Mouse (Mus musculus): ENCODE results near the gene Mdm2. TPM values are rescaled to one million over a fixed set of nuclear protein-coding genes. Genes with fewer than 3 reads are reported as not detected.

Mdm2 gene
- polyA plus RNA-seq, 2 experiments: 32.9 to 59.9 TPM

GRCm38 (mm10) chr10:117708856-117709255, 1.7 kb downstream of the Mdm2 start:
- Histone ChIP-seq H3K4me2 (replicated peaks; ENCODE audit: low read depth, low read length, severe bottlenecking) (peak overlapping the region; percentile 54), H3K36me3 (ENCODE audit: control insufficient read depth, insufficient read depth, low read length) (peaks cover 32% of the 10 kb centered on the region)
- WGBS: 87% methylated on average over 9 of the region's 9 CpGs

DNA sequence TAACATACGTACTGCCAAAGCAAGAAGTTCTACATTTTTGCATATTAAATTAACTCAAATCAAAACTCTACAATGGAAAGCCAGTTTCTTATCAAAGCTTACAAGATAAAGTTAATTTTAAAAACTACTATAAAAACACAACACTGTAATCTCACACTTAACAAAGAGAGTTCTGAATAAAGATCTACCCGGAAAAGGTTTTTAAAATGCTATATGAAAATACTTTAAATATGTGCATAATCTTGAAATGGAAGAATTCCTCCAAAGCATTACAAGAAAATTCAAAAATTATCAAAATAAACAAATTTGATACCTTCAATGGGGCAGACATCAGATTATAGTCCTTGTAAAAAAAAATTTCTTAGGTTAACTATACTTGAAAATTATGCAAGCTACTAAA, 2.2 kb downstream of the Mdm2 start:
- Histone ChIP-seq H3K36me3 (ENCODE audit: control insufficient read depth, insufficient read depth, low read length) (peaks cover 37% of the 10 kb centered on the region), H3K4me2 (replicated peaks; ENCODE audit: low read depth, low read length, severe bottlenecking) (peak overlapping the region; percentile 54; the same call in 1 of the 2 replicates), H3K4me3 (replicated peaks; ENCODE audit: low read length) (no peak overlapping the region), H3K9me3 (ENCODE audit: control insufficient read depth, low read length) (no peaks in the 10 kb centered on the region), H3K9ac (ENCODE audit: low read depth, low read length, severe bottlenecking) (no peak overlapping the region), H3K27ac (replicated peaks; ENCODE audit: low read depth, low read length) (no peak overlapping the region), H3K27me3 (ENCODE audit: control insufficient read depth, insufficient read depth, low read length) (no peaks in the 10 kb centered on the region), H3K4me1 (ENCODE audit: control insufficient read depth, insufficient read depth, low read length) (peaks cover 8% of the 10 kb centered on the region)
- no peak for DNase-seq (ENCODE audit: low spot score)
- no peak for TF ChIP-seq POLR2A (IDR thresholded peaks at IDR 0.05; ENCODE audit: borderline replicate concordance, extremely low read depth, insufficient read depth, insufficient read length)
- WGBS: 95% methylated on average over 2 of the region's 2 CpGs
- no peak for ATAC-seq (ENCODE audit: low FRiP score, low read depth)

More at GRCm38 (mm10) chr10:117708856-117709255, 1.7 kb downstream of the Mdm2 start:
- TF ChIP-seq POLR2A (IDR thresholded peaks at IDR 0.05; ENCODE audit: borderline replicate concordance, extremely low read depth, insufficient read depth, insufficient read length): no peak
- DNase-seq (ENCODE audit: low spot score) (no peak), ATAC-seq (ENCODE audit: low FRiP score, low read depth) (no peak)
- Histone ChIP-seq H3K9ac (ENCODE audit: low read depth, low read length, severe bottlenecking) (no peak overlapping the region), H3K27ac (replicated peaks; ENCODE audit: low read depth, low read length) (no peak overlapping the region), H3K4me1 (ENCODE audit: control insufficient read depth, insufficient read depth, low read length) (peaks cover 8% of the 10 kb centered on the region), H3K4me3 (replicated peaks; ENCODE audit: low read length) (peak overlapping the region; percentile 98), H3K9me3 (ENCODE audit: control insufficient read depth, low read length) (no peaks in the 10 kb centered on the region), H3K27me3 (ENCODE audit: control insufficient read depth, insufficient read depth, low read length) (no peaks in the 10 kb centered on the region)

DNA sequence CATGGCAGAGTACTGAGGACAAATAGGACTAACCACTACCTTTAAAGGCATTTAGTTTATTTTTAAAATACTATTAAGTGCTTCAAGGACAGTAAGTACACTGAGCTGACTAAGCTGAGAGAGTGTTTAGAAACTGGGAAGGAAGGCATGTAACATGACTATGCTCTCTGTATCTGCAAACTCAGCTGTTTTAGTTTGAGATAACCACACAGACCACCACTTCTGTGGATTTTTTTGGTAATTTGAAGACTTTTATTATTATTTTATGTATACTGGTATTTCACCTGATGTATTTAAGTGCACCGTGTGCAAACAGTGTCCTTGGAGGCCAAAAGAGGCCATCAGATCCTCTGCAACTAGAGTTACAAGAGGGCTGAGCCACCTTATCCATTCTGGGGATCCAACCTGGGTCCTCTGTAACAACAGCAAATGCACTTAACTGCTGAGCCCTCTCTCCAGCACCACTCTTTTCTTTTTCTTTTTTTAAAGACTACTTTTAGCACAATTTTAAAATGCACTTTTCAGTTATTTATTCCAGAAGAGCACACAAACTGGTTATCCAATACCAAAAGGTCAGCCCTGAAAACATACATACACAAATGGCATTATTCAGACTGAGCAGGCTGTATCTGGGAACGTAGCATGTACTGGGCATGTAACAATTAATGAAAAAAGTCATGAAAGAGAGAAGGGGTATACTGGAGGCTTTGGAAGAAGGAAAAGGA, 3.3 kb downstream of the Mdm2 start:
- H3K36me3 ChIP-seq (ENCODE audit: control insufficient read depth, insufficient read depth, low read length): peaks cover 47% of the 10 kb centered on the region
- ATAC-seq (ENCODE audit: low FRiP score, low read depth): no peak
- TF ChIP-seq POLR2A (IDR thresholded peaks at IDR 0.05; ENCODE audit: borderline replicate concordance, extremely low read depth, insufficient read depth, insufficient read length): no peak

DNA sequence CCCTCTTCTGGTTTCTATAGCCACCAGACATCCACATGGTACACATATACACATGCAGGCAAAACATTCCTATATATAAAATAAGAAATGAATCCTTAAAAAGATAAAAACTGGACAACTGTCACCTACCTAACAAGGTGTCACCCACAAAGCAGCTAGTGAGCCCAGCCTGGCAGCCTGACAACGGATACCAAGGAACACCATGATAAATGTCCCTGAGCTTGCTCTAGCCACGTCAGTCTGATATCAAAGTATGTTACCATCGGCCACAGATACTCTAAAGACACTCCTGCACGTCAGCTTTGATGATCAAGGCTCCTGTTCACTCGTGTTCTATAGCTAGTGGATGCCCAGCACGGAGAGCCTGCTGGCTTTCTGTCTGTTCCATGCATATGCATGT, 4.1 kb downstream of the Mdm2 start:
- Histone ChIP-seq H3K36me3 (ENCODE audit: control insufficient read depth, insufficient read depth, low read length) (peaks cover 55% of the 10 kb centered on the region), H3K4me1 (ENCODE audit: control insufficient read depth, insufficient read depth, low read length) (peaks cover 8% of the 10 kb centered on the region), H3K27ac (replicated peaks; ENCODE audit: low read depth, low read length) (no peak overlapping the region), H3K9me3 (ENCODE audit: control insufficient read depth, low read length) (no peaks in the 10 kb centered on the region), H3K4me2 (replicated peaks; ENCODE audit: low read depth, low read length, severe bottlenecking) (no peak overlapping the region), H3K9ac (ENCODE audit: low read depth, low read length, severe bottlenecking) (no peak overlapping the region), H3K4me3 (replicated peaks; ENCODE audit: low read length) (no peak overlapping the region), H3K27me3 (ENCODE audit: control insufficient read depth, insufficient read depth, low read length) (no peaks in the 10 kb centered on the region)
- no peak for ATAC-seq (ENCODE audit: low FRiP score, low read depth)
- 91% methylated on average over 6 of the region's 6 CpGs for WGBS
- TF ChIP-seq POLR2A (IDR thresholded peaks at IDR 0.05; ENCODE audit: borderline replicate concordance, extremely low read depth, insufficient read depth, insufficient read length): no peak
- no peak for DNase-seq (ENCODE audit: low spot score)

More for the DNA sequence above, 3.3 kb downstream of the Mdm2 start:
- WGBS: 85% methylated on average over 2 of the region's 2 CpGs
- no peak for DNase-seq (ENCODE audit: low spot score)
- Histone ChIP-seq H3K4me2 (replicated peaks; ENCODE audit: low read depth, low read length, severe bottlenecking) (no peak overlapping the region), H3K4me1 (ENCODE audit: control insufficient read depth, insufficient read depth, low read length) (peaks cover 8% of the 10 kb centered on the region), H3K4me3 (replicated peaks; ENCODE audit: low read length) (no peak overlapping the region), H3K27ac (replicated peaks; ENCODE audit: low read depth, low read length) (no peak overlapping the region), H3K9ac (ENCODE audit: low read depth, low read length, severe bottlenecking) (no peak overlapping the region), H3K9me3 (ENCODE audit: control insufficient read depth, low read length) (no peaks in the 10 kb centered on the region), H3K27me3 (ENCODE audit: control insufficient read depth, insufficient read depth, low read length) (no peaks in the 10 kb centered on the region)

DNA sequence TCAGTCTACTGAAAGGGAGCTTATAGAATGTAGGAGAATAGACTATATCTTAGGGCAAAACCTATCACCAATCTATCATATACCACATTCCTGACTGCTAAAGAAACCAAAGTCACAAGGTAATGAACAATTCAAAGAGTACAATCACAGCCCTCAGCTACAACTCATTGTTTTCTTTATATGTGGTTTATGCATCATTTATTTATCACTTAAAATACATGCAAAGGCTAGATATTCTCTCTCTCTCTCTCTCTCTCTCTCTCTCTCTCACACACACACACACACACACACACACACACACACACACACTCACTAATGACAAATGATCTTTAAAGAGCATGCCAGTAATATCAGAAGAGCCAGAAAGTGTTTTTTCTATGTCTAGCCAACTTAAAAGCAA, 4.8 kb downstream of the Mdm2 start:
- ATAC-seq (ENCODE audit: low FRiP score, low read depth): no peak
- no peaks in the 10 kb centered on the region for H3K9me3 ChIP-seq (ENCODE audit: control insufficient read depth, low read length)
- peaks cover 59% of the 10 kb centered on the region for H3K36me3 ChIP-seq (ENCODE audit: control insufficient read depth, insufficient read depth, low read length)
- H3K9ac ChIP-seq (ENCODE audit: low read depth, low read length, severe bottlenecking): no peak overlapping the region
- no peak overlapping the region for H3K4me2 ChIP-seq (replicated peaks; ENCODE audit: low read depth, low read length, severe bottlenecking)
- no peak for DNase-seq (ENCODE audit: low spot score)
- H3K4me1 ChIP-seq (ENCODE audit: control insufficient read depth, insufficient read depth, low read length): peaks cover 4% of the 10 kb centered on the region
- no peaks in the 10 kb centered on the region for H3K27me3 ChIP-seq (ENCODE audit: control insufficient read depth, insufficient read depth, low read length)
- no peak overlapping the region for H3K27ac ChIP-seq (replicated peaks; ENCODE audit: low read depth, low read length)
- no peak for TF ChIP-seq POLR2A (IDR thresholded peaks at IDR 0.05; ENCODE audit: borderline replicate concordance, extremely low read depth, insufficient read depth, insufficient read length)
- no peak overlapping the region for H3K4me3 ChIP-seq (replicated peaks; ENCODE audit: low read length)

Measured in limb, embryonic 14.5 days (tissue).